Mouse (Mus musculus) ES-Bruce4 (cell line): ENCODE results near the gene Tmem54.
A peak's percentile ranks its signal among the peaks of the same experiment; 100 is the strongest.

Source experiments
- CTCF ChIP-seq: IDR thresholded peaks from one replicate; pipeline ENCODE4 v1.8.1; 2011; ENCODE audit warnings: low read depth, low read length
- EP300 ChIP-seq: IDR thresholded peaks from 2 replicates; pipeline ENCODE4 v1.6.1; 2011; ENCODE audit warnings: low read depth, low read length; ENCODE audit not compliant: insufficient read depth
- POLR2A ChIP-seq: IDR thresholded peaks from one replicate; pipeline ENCODE4 v1.8.1; 2011; ENCODE audit warnings: low read length; ENCODE audit not compliant: insufficient read depth

GRCm38 (mm10) chr4:129134799-129135585 is 29.6 kb downstream of the Tmem54 start:
- TF ChIP-seq EP300: no peak
- TF ChIP-seq CTCF: peak; percentile 93
- no peak for TF ChIP-seq POLR2A
